Mouse (Mus musculus): ENCODE measurements around the gene Abcf2. TPM values are rescaled to one million over a fixed set of nuclear protein-coding genes. Genes with fewer than 3 reads are reported as not detected.
A peak's percentile ranks its signal among the peaks of the same experiment; 100 is the strongest.

Abcf2 gene
- total and polyA plus RNA-seq, 2 experiments from 2014 or later = 60.6 to 66.5 TPM

GRCm38 (mm10) chr5:24530042-24530689 lies 47.1 kb downstream of the Abcf2 start:
- Histone ChIP-seq H3K4me3 (ENCODE audit: low read length) (no peak overlapping the region), H3K27ac (no peak overlapping the region), H3K9me3 (ENCODE audit: low read length) (no peaks in the 10 kb centered on the region), H3K36me3 (ENCODE audit: insufficient read depth, low read length) (no peaks in the 10 kb centered on the region), H3K9ac (replicated peaks; ENCODE audit: low read length) (no peak overlapping the region), H3K4me2 (ENCODE audit: low read depth, low read length) (no peak overlapping the region), H3K4me1 (ENCODE audit: insufficient read depth, low read length) (peaks cover 10% of the 10 kb centered on the region; the same call in 1 of the 2 replicates), H3K27me3 (ENCODE audit: insufficient read depth, low read length) (peaks cover 27% of the 10 kb centered on the region)
- peak; percentile 100 for TF ChIP-seq CTCF (IDR thresholded peaks at IDR 0.05; ENCODE audit: low read depth)
- ATAC-seq = peak; percentile 77
- peak; percentile 94 for DNase-seq (ENCODE audit: low spot score)
- 15% methylated on average over 24 of the region's 24 CpGs for WGBS

DNA sequence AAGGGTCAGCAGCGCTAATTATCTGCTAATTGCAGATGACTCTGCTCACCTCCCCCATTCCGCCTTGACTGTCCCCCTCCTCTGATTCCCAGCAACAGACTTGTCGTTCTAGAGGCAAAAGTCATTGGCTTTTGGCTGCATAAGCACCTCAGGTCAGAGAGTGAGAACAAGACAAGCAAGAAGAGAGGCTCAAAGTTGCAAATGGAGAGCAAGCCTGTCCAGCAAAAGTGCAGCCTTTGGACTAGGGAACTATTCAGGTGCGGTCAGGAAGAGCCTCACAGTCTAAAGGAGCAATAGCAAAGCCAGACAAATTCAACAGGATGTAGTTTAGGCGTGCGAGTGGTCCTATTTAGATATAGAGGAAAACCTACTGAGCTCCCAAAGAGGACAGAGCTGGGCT lies 49.5 kb downstream of the Abcf2 start:
- DNase-seq (ENCODE audit: low spot score) = no peak
- Histone ChIP-seq H3K9me3 (ENCODE audit: low read length) (no peaks in the 10 kb centered on the region), H3K36me3 (ENCODE audit: insufficient read depth, low read length) (no peaks in the 10 kb centered on the region), H3K27ac (no peak overlapping the region), H3K4me2 (ENCODE audit: low read depth, low read length) (no peak overlapping the region), H3K4me1 (ENCODE audit: insufficient read depth, low read length) (peaks cover 10% of the 10 kb centered on the region; the same call in 1 of the 2 replicates), H3K9ac (replicated peaks; ENCODE audit: low read length) (no peak overlapping the region), H3K4me3 (ENCODE audit: low read length) (no peak overlapping the region), H3K27me3 (ENCODE audit: insufficient read depth, low read length) (peaks cover 36% of the 10 kb centered on the region)
- WGBS = 15% methylated on average over 6 of the region's 6 CpGs
- no peak for TF ChIP-seq CTCF (IDR thresholded peaks at IDR 0.05; ENCODE audit: low read depth)
- ATAC-seq = no peak

DNA sequence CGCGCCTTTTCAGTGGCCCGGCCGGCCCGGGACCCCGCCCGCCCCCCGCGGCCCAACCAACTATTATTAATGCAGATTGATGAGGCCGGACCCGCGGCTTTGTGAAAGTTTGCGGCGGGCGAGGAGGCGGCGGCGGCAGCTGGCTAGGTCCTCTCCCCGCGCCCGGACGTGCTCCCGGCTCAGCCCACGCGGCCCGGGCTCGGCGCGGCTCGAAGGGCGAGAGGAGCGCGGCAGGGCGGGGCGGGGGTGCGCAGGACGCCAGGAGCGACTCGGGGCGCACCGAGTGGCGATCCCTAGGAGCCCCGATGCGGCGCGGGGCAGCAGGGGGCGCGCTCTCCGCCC lies 50.4 kb downstream of the Abcf2 start, which contains the start of gene Gbx1:
TSS of gene Gbx1 (minus strand) at position 314 of the 342 bp plus-strand sequence.
- no peak for ATAC-seq
- Histone ChIP-seq H3K9ac (replicated peaks; ENCODE audit: low read length) (peak within 1 kb of the TSS; percentile 45; the same call in 1 of the 2 replicates), H3K4me1 (ENCODE audit: insufficient read depth, low read length) (peaks cover 10% of the 10 kb centered on the region; the same call in 1 of the 2 replicates), H3K4me3 (ENCODE audit: low read length) (peak within 1 kb of the TSS; percentile 46), H3K36me3 (ENCODE audit: insufficient read depth, low read length) (no peaks in the 10 kb centered on the region), H3K27ac (no peak within 1 kb of the TSS), H3K4me2 (ENCODE audit: low read depth, low read length) (peak within 1 kb of the TSS; percentile 88), H3K9me3 (ENCODE audit: low read length) (no peaks in the 10 kb centered on the region), H3K27me3 (ENCODE audit: insufficient read depth, low read length) (peaks cover 36% of the 10 kb centered on the region)
- WGBS = under 1% methylated on average over 40 of the region's 49 CpGs
- no peak for TF ChIP-seq CTCF (IDR thresholded peaks at IDR 0.05; ENCODE audit: low read depth)
- no peak for DNase-seq (ENCODE audit: low spot score)

- TF ChIP-seq CTCF (IDR thresholded peaks at IDR 0.05; ENCODE audit: low read depth) = no peak
- H3K4me3 ChIP-seq (ENCODE audit: low read length) = peak overlapping the region; percentile 46
- no peaks in the 10 kb centered on the region for H3K9me3 ChIP-seq (ENCODE audit: low read length)
- H3K27ac ChIP-seq = no peak overlapping the region
- DNase-seq (ENCODE audit: low spot score) (peak; percentile 24), ATAC-seq (peak; percentile 46; the same call in 1 of the 2 replicates)
- 1% methylated on average over 51 of the region's 109 CpGs for WGBS
- H3K27me3 ChIP-seq (ENCODE audit: insufficient read depth, low read length) = peaks cover 36% of the 10 kb centered on the region
- H3K4me2 ChIP-seq (ENCODE audit: low read depth, low read length) = peak overlapping the region; percentile 88
- no peaks in the 10 kb centered on the region for H3K36me3 ChIP-seq (ENCODE audit: insufficient read depth, low read length)
- H3K9ac ChIP-seq (replicated peaks; ENCODE audit: low read length) = peak overlapping the region; percentile 45; the same call in 1 of the 2 replicates
- H3K4me1 ChIP-seq (ENCODE audit: insufficient read depth, low read length) = peaks cover 10% of the 10 kb centered on the region; the same call in 1 of the 2 replicates
Measured at GRCm38 (mm10) chr5:24526190-24526888, 50.9 kb downstream of the Abcf2 start.

DNA sequence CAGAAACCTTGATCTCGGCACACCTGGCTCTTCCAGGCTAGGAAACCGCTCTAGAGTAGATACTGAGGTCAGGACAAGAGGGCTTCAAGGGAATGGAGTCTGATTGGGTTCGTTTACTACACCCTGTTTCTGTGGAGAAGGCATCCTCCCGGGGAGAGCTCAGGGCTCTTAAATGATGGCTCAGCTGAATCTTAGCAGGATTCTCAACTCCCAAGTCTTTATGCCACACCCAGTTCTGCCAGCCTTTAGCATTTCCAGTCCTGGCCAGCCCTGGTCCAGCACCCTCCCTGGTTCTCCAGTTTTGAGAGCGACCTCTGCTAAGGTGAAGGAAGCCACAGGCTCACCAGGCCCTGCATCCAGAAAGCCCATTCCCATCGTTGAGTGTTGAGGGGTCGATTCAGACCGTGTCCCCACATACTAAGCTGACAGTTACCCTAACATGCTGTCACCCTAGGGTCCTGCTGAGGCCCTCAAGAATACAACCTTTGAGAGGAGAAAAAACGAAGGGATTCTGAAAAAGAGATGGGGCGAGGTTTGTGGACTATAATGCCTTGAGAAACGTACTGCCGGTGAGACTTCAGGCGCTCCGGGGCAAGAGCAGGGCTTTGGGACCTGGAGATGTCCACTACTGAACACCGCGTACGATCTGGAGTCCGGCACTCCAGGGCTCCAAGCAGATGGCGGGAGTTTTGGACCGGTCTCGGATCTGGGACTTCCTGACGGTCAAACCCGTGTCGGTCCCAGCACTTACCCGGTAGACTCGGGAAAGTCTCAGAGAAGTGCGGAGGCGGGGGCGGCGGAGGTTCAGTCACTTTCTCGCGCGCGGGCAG lies 51.7 kb downstream of the Abcf2 start:
- WGBS = 4% methylated on average over 28 of the region's 34 CpGs
- Histone ChIP-seq H3K27me3 (ENCODE audit: insufficient read depth, low read length) (peaks cover 36% of the 10 kb centered on the region), H3K9ac (replicated peaks; ENCODE audit: low read length) (no peak overlapping the region), H3K27ac (no peak overlapping the region), H3K9me3 (ENCODE audit: low read length) (no peaks in the 10 kb centered on the region), H3K4me3 (ENCODE audit: low read length) (peak overlapping the region; percentile 46), H3K36me3 (ENCODE audit: insufficient read depth, low read length) (no peaks in the 10 kb centered on the region), H3K4me1 (ENCODE audit: insufficient read depth, low read length) (peaks cover 10% of the 10 kb centered on the region; the same call in 1 of the 2 replicates), H3K4me2 (ENCODE audit: low read depth, low read length) (peak overlapping the region; percentile 88)
- ATAC-seq (no peak), DNase-seq (ENCODE audit: low spot score) (no peak)
- TF ChIP-seq CTCF (IDR thresholded peaks at IDR 0.05; ENCODE audit: low read depth) = no peak

GRCm38 (mm10) chr5:24524522-24524921 lies 52.7 kb downstream of the Abcf2 start:
- no peak overlapping the region for H3K9ac ChIP-seq (replicated peaks; ENCODE audit: low read length)
- ATAC-seq = no peak
- TF ChIP-seq CTCF (IDR thresholded peaks at IDR 0.05; ENCODE audit: low read depth) = no peak
- no peak overlapping the region for H3K27ac ChIP-seq
- 16% methylated on average over 4 of the region's 4 CpGs for WGBS
- peaks cover 10% of the 10 kb centered on the region; the same call in 1 of the 2 replicates for H3K4me1 ChIP-seq (ENCODE audit: insufficient read depth, low read length)
- no peaks in the 10 kb centered on the region for H3K9me3 ChIP-seq (ENCODE audit: low read length)
- H3K4me2 ChIP-seq (ENCODE audit: low read depth, low read length) = 0 out of 2 replicates have a peak overlapping the region, but pooled peaks have one; percentile 2
- DNase-seq (ENCODE audit: low spot score) = no peak
- 0 out of 2 replicates have a peak overlapping the region, but pooled peaks have one; percentile 46 for H3K4me3 ChIP-seq (ENCODE audit: low read length)
- H3K27me3 ChIP-seq (ENCODE audit: insufficient read depth, low read length) = peaks cover 34% of the 10 kb centered on the region
- no peaks in the 10 kb centered on the region for H3K36me3 ChIP-seq (ENCODE audit: insufficient read depth, low read length)

Data from hindbrain, postnatal 0 days (tissue).